Mouse (Mus musculus): ENCODE measurements around the gene Cacng8.

DNA sequence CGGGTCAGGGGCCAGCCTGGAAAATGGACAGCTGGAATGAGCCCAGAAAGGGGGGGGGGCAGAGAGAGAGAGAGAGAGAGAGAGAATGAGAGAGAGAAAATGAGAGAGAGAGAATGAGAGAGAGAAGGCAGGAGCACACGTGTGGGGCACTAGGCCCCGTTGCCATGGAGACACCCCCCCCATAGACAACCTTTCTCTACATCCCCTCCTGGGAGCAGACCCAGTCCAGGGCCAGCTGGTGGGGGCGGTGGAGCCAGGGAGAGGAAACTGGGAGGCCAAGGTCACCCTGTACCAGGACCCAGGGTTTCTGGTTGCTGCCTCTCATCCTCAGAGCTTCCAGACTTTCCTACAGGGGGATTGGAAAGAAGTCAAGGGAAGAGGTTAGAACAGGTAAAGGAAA is 1.3 kb downstream of the Cacng8 start:
- no peak for TF ChIP-seq CTCF (IDR thresholded peaks at IDR 0.05; ENCODE audit: borderline replicate concordance, control insufficient read depth, extremely low read depth, insufficient read depth, low read length, poor library complexity)
- no peak for TF ChIP-seq POLR2A (IDR thresholded peaks at IDR 0.05; ENCODE audit: control insufficient read depth, extremely low read depth, insufficient read depth, low read length, poor library complexity)

All from thymus, adult 2 months (tissue).